Mouse (Mus musculus) left cerebral cortex, adult 2 months (tissue): ENCODE data around the gene Rspry1. TPM values are rescaled to one million over a fixed set of nuclear protein-coding genes. Genes with fewer than 3 reads are reported as not detected.
A peak's percentile ranks its signal among the peaks of the same experiment; 100 is the strongest.

Experiments
- DNase-seq, 2 experiments: peaks; one replicate each; pipeline ENCODE4 v3.0.0; 2021 to 2022; ENCODE audit warnings: low spot score in 2 of 2, mixed read lengths in 1 of 2; ENCODE audit errors: extremely low spot score in 1 of 2
- H3K27ac ChIP-seq: fragments of 200-600 bp; 2 replicates; pipeline ENCODE4 v1.8.1; 2022
- H3K4me3 ChIP-seq: fragments of 200-600 bp; 2 replicates; pipeline ENCODE4 v1.8.1; 2022
- CTCF ChIP-seq: fragments of 200-600 bp; IDR thresholded peaks from 2 replicates; pipeline ENCODE4 v1.8.1; 2022; ENCODE audit warnings: antibody characterized with exemption, mild to moderate bottlenecking, moderate library complexity
- intact Hi-C: fragments of 180-260 bp; cut with DNase I; formaldehyde crosslinking; loops from one replicate; pipeline ENCODE4 v1.15.1; 2025
- total RNA-seq, 2 experiments: library from RNA; stranded (reverse); gene quantifications; 2 replicates each; pipeline ENCODE4 v1.2.3; 2021

The Rspry1 gene
- total RNA-seq, 2 experiments from 2014 or later = 28.1 to 32.9 TPM

- H3K27ac ChIP-seq = peak within 1 kb of the TSS; percentile 36
- DNase-seq = peak in 1 of 2 experiments; percentile 40
- intact Hi-C loops = loop anchor here (2.0 to 10.0 kb wide), 2 partner anchors 27 to 361 kb away; no protein-coding TSS in a partner anchor
- H3K4me3 ChIP-seq = peak within 1 kb of the TSS; percentile 54
- TF ChIP-seq CTCF = no peak
These were observed 94.3 kb downstream of the Rspry1 start, which contains the start of gene Pllp for GRCm38 (mm10) chr8:94695994-94696384. Gene Pllp (minus strand): TSS chr8:94696278.

GRCm38 (mm10) chr8:94696566-94696965 is 94.8 kb downstream of the Rspry1 start:
- intact Hi-C loops = loop anchor here (10.0 kb wide), 1 partner anchor 362 kb away; no protein-coding TSS in a partner anchor
- no peak for DNase-seq
- no peak for TF ChIP-seq CTCF
- Histone ChIP-seq H3K4me3 (peak overlapping the region; percentile 54; the same call in 1 of the 2 replicates), H3K27ac (no peak overlapping the region)

- intact Hi-C loops = loop anchor here (10.0 kb wide), 1 partner anchor 363 kb away; no protein-coding TSS in a partner anchor
- H3K27ac ChIP-seq = no peak overlapping the region
- DNase-seq = no peak
- H3K4me3 ChIP-seq = no peak overlapping the region
- no peak for TF ChIP-seq CTCF
These were observed 96.2 kb downstream of the Rspry1 start for GRCm38 (mm10) chr8:94697956-94698355.

GRCm38 (mm10) chr8:94699366-94699765 is 97.6 kb downstream of the Rspry1 start:
- peak in 1 of 2 experiments; percentile 48 for DNase-seq
- intact Hi-C loops = loop anchor here (10.0 kb wide), 1 partner anchor 365 kb away; no protein-coding TSS in a partner anchor
- no peak for TF ChIP-seq CTCF

GRCm38 (mm10) chr8:94700421-94700935 is 98.7 kb downstream of the Rspry1 start:
- no peak overlapping the region for H3K4me3 ChIP-seq
- H3K27ac ChIP-seq = no peak overlapping the region
- intact Hi-C loops = loop anchor here (5.0 to 10.0 kb wide), 2 partner anchors 204 to 313 kb away; partner anchors contain the start of gene Herpud1
- no peak for TF ChIP-seq CTCF
- DNase-seq = no peak

More at GRCm38 (mm10) chr8:94699366-94699765, 97.6 kb downstream of the Rspry1 start:
- Histone ChIP-seq H3K27ac (no peak overlapping the region), H3K4me3 (no peak overlapping the region)

- intact Hi-C loops = loop anchor here (2.0 to 10.0 kb wide), 4 partner anchors 109 to 315 kb away; partner anchors contain the start of genes Cpne2 and Herpud1
- DNase-seq = no peak
- no peak overlapping the region for H3K4me3 ChIP-seq
- TF ChIP-seq CTCF = no peak
- H3K27ac ChIP-seq = no peak overlapping the region
These were observed 100.4 kb downstream of the Rspry1 start for GRCm38 (mm10) chr8:94702156-94702555.

GRCm38 (mm10) chr8:94702844-94703813 is 101.4 kb downstream of the Rspry1 start:
- peak overlapping the region; percentile 83 for H3K27ac ChIP-seq
- intact Hi-C loops = loop anchor here (1.0 to 10.0 kb wide), 6 partner anchors 37 to 316 kb away; partner anchors contain the start of genes Arl2bp, Cpne2 and Herpud1
- TF ChIP-seq CTCF = peak; percentile 97
- peak overlapping the region; percentile 66 for H3K4me3 ChIP-seq
- peak; percentile 79 to 80 for DNase-seq

GRCm38 (mm10) chr8:94703972-94704668 is 102.4 kb downstream of the Rspry1 start:
- peak; percentile 93 for TF ChIP-seq CTCF
- intact Hi-C loops = loop anchor here (1.0 to 10.0 kb wide), 8 partner anchors 38 to 317 kb away; partner anchors contain the start of genes Arl2bp, Cpne2, Cx3cl1 and Herpud1
- peak overlapping the region; percentile 88 for H3K27ac ChIP-seq
- peak; percentile 98 to 100 for DNase-seq
- H3K4me3 ChIP-seq = peak overlapping the region; percentile 66

GRCm38 (mm10) chr8:94704669-94704984 is 102.9 kb downstream of the Rspry1 start:
- intact Hi-C loops = loop anchor here (1.0 to 10.0 kb wide), 4 partner anchors 68 to 317 kb away; partner anchors contain the start of genes Cx3cl1 and Herpud1
- peak overlapping the region; percentile 45 for H3K4me3 ChIP-seq
- DNase-seq = no peak
- no peak for TF ChIP-seq CTCF
- peak overlapping the region; percentile 88 for H3K27ac ChIP-seq

- DNase-seq = no peak
- no peak overlapping the region for H3K27ac ChIP-seq
- H3K4me3 ChIP-seq = no peak overlapping the region
- no peak for TF ChIP-seq CTCF
- intact Hi-C loops = loop anchor here (10.0 kb wide), 1 partner anchor 199 kb away; no protein-coding TSS in a partner anchor
These were observed 104.0 kb downstream of the Rspry1 start for GRCm38 (mm10) chr8:94705581-94706245.
